Mouse (Mus musculus) right cerebral cortex, adult 18-20 months (tissue): ENCODE measurements around the gene Slc34a1.
A peak's percentile ranks its signal among the peaks of the same experiment; 100 is the strongest.

ENCODE experiments used
- DNase-seq: peaks from one replicate; pipeline ENCODE4 v3.0.0; 2022; ENCODE audit warnings: mixed read lengths

Slc34a1 gene

DNA sequence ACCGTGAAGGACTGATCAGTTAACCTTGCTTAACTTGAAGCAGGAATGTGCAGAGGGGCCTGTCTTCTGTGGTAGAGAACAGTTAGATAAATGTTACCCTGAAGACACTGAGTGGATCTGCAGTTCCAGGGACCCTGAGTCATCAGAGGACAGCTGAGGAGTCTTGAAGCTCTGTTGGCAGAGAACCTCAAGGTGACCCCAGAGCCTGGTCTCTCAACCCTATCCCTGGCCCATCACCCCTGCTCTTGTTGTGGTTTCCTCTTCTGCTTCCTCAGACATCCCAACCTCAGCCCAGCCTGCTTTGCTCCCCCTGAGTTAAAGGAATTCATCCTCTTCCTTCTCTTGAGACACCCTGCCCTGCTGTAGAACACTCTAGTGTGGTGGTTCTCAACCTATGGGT lies at the start of gene Slc34a1:
Gene Slc34a1, plus strand, starts transcription at position 100 of the 400 bp plus-strand sequence.
- DNase-seq: no peak

- DNase-seq: no peak
Measured at GRCm38 (mm10) chr13:55361145-55361544, 36.8 kb upstream of the Slc34a1 start.

GRCm38 (mm10) chr13:55361974-55362452 lies 36.0 kb upstream of the Slc34a1 start:
- DNase-seq: no peak

DNA sequence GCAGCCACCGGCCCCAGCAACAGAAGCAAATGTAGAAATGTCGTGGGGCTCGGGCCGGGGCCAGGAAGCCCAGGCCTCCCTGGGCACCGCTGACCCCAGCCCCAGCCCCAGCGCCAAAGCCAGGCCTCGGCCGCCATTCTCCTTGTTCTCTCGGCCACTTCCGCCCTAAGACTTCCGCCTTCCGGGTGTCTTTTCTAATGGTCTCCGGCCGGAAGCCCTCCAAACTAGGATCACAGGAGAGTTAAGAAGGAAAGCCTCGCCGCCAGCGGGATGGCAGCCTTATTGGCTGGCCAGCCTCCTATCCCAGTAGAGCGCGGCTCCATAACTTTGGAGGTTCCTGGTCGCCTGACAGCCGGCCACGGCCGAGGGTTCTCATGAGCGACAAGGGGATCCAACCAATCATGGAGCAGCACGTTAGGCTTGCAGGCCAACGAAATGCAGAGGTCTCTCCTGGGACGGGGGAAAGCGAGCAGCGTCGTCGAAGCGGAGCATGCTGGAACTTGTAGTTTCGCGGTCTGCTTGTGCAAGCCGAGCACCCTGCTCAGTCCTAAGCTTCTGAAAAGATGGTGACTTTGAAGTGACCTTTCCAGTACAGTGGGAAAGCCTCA lies 35.4 kb upstream of the Slc34a1 start, which contains the start of gene Lman2:
Gene Lman2, minus strand, starts transcription at position 331 of the 608 bp plus-strand sequence.
- DNase-seq: peak; percentile 99

- DNase-seq: no peak
Measured at GRCm38 (mm10) chr13:55368401-55368800, 29.6 kb upstream of the Slc34a1 start.

DNA sequence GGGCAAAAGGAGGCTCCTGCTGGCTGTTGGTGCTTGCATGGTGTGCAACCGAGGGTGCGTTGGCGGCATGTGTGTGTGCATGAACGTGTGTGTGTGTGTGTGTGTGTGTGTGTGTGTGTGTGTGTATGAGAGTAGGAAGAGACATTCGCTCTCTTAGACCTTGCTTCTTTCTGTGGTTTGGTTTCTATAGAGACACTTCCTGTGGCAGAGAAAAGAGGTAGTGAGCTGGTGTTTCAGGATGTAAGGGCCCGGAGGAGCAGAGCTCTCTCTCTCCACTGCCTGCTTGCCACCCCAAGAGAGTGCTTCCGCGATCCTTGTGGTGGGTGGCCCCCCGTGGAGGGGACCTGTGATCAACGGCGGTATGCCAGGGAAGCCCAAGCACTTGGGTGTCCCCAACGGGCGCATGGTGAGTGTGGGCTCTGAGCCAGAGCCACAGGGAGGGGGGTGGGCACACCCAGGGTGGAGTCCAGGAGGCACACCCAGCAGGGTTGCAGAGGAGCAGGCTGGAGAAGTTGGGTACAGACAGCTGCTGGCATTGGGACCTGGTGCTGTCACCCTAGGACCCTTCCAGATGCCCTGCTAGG lies 28.4 kb upstream of the Slc34a1 start, which contains the start of gene Rgs14:
Gene Rgs14, plus strand, starts transcription at position 202 of the 584 bp plus-strand sequence.
- peak; percentile 64 for DNase-seq

- no peak for DNase-seq
Measured at GRCm38 (mm10) chr13:55370234-55370633, 27.8 kb upstream of the Slc34a1 start.

- peak; percentile 54 for DNase-seq
Measured at GRCm38 (mm10) chr13:55371007-55371681, 26.8 kb upstream of the Slc34a1 start.

- DNase-seq: no peak
Measured at GRCm38 (mm10) chr13:55371740-55372139, 26.2 kb upstream of the Slc34a1 start.

GRCm38 (mm10) chr13:55374206-55374924 lies 23.6 kb upstream of the Slc34a1 start:
- DNase-seq: no peak

DNA sequence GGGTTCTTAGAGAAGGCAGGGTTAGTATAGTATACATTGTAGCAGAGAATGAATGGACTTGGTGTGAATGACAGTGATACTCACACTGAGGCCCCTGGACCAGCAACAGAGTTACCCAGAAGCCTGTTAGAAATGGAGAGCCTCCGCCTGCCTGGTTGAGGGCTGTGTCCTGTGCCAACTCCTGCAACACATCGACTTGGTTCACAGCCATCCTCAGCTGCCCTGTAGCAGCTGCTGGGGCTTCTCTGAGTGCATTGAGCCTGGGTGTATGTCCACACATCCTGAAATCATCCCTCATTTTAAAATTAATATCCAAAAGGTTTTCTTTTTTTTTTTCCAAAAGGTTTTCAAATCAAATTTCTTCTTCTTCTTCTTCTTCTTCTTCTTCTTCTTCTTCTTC lies 22.1 kb upstream of the Slc34a1 start:
- no peak for DNase-seq

GRCm38 (mm10) chr13:55378907-55379580 lies 18.9 kb upstream of the Slc34a1 start:
- no peak for DNase-seq

DNA sequence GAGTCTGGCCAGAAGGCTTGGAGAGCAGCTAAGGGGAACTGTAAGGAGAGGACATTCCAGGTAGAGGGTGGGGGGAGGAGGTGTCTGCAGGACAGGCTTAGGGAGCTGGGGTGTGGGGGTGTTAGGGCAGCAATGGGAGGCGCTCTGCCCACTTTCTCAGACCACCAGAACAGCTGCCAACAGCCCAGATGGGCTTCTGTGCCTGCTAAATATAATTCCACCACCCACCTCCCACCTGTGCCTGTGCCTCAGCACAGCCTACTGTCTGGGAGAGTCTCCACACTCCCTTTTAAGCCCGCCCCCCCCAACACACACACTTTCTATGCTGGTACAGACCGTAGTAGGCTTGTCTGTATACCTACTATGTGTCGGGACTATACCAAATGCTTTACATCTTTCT lies 16.2 kb upstream of the Slc34a1 start:
- DNase-seq: peak; percentile 88

- no peak for DNase-seq
Measured at GRCm38 (mm10) chr13:55390644-55391043, 7.3 kb upstream of the Slc34a1 start.

GRCm38 (mm10) chr13:55391626-55392029 lies 6.4 kb upstream of the Slc34a1 start:
- no peak for DNase-seq

DNA sequence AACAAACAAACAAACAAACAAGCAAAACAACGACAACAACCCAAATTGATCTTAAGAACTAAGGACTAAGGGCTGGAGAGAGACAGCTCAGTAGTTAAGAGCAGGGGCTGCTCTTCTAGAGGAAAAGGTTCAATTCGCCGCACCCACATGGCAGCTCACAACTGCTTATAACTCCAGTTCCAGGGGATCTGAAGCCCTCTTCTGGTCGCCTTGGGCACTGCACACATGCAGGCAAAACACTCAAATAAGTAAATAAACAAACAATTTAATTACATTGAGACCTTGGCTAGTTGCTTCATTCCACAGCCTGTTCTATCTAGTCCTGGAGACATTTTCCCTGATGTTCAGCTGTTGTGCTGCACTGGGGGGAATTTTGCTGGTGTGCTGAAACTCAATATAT lies 5.1 kb upstream of the Slc34a1 start:
- DNase-seq: no peak

DNA sequence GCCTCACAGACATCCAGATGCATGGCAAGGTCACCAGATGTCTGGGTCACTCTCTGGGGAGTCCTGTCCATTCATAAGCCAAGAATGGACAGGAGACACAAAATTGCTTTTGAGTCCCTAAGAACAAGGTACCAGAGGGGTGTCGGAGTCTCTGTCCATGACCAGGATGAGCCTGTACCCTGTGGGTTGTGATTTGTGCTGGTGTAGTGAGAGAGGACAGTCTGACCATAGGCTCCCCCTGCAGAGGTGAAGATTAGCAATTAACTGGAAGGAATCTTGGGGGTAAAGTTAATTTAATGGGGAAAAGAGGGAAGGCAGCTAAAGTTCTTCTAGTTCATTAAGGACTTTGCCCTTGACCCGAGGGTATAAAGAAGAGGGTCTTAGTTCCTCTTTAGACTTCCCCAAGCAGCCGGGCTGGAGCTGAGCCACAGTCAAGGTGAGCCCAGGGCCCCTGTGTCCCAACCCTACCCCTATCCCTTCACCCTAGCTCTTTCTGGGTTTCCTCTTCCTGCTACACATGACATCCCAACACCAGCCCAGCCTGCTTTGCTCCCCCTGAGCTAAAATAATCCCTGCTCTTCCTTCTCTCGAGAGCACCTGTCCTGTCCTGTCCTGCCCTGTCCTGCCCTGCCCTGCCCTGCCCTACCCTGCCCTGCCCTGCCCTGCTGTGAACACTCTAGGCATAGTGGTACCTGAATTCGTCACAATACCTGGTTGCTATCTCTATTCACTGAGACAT lies 1.5 kb downstream of the Slc34a1 start:
- no peak for DNase-seq

GRCm38 (mm10) chr13:55400039-55400346 lies 2.0 kb downstream of the Slc34a1 start:
- no peak for DNase-seq

GRCm38 (mm10) chr13:55403266-55403665 lies 5.3 kb downstream of the Slc34a1 start:
- DNase-seq: no peak

DNA sequence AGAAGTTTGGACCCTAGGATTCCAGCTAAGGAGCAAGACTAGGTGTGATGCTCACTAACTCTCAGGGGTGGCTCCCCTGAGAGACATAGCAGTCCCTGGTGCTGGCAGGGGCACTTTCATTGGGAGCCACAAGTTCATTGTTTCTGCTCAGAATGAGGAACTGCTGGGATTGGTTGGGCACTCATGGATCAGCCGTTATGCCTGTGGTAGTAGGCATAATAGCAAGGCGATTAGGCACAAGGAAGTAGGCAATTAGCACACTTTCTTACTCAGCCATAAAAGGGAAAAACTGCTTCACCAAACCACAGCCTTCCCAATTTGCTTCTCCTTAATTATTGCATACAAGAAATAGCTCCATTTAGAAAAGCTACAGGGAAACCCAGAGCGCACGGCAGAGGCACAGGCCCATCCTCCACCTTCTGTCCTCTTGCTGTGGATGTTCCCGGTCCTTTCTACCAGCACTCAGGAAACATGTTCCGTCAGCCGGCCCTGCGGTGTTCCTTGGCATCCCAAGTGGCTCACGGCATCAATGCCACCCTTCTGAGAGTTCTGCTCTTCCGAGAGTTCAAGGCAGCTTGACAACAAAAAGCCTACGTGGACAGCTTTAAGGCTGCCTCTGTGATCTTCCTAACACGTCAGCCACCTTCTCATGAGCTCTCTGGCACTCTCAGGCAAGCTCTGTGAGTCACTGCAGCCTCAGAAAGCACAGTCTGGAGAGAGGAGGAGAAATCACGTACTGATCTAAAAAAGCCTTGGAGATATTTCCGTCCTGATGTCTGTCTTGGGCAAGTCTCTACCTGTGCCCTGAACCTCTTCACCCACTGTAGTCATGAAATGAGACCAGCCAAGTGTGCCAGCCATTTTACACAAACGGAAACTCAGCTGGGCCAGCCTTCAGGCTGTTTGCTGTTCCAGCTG lies 6.2 kb downstream of the Slc34a1 start:
- DNase-seq: peak; percentile 84
